ENCODE assay signal across 30 mouse cellular contexts in the genomic region with DNA sequence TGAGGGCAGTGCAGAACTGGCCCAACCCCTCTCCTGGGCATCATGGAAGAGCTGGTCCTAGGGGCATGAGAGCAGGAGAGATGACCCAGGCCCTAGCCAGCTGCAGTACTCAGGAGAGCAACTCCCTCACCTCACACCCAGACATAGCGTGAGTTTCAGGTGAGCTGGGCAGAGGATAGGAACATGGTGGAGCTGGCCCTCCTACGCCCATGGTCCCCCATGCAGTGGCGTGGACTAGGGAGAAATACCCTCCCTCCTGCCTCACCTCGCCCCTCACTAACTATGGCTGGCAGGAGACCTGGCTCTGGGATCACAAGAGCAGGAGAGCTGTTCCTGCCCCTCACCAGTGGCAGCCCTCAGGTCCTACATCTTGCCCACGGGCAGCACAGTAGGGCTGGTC. TPM values are rescaled to one million over a fixed set of nuclear protein-coding genes. Genes with fewer than 3 reads are reported as not detected.
DNase-seq lines count a peak whose midpoint lies in the region; ATAC-seq and TF ChIP-seq lines count a peak whose summit lies in the region.
"Had no signal": no experiment of that assay in that cellular context is flagged by ENCODE, and none has a peak within 500 bp of the region (broad histone marks: within the 10 kb centered on the region; RNA-seq: fewer than 3 reads in every experiment).

No protein-coding gene starts in this region.

- no peak overlapping the region for H3K4me2 ChIP-seq in heart, embryonic 14.5 days (ENCODE audit: low read length)
- H3K4me2 ChIP-seq in hindbrain, postnatal 0 days (ENCODE audit: low read depth, low read length) = no peak overlapping the region
- no peak overlapping the region for H3K4me2 ChIP-seq in hindbrain, embryonic 12.5 days (replicated peaks)
- no peak overlapping the region for H3K4me2 ChIP-seq in limb, embryonic 15.5 days
- no peak overlapping the region for H3K4me2 ChIP-seq in stomach, embryonic 15.5 days
- H3K4me2 ChIP-seq in stomach, postnatal 0 days (replicated peaks; ENCODE audit: low read depth) = no peak overlapping the region
- H3K4me2 ChIP-seq: embryonic facial prominence, embryonic 13.5 days; embryonic facial prominence, embryonic 15.5 days; forebrain, embryonic 12.5 days had no signal

- H3K4me3 ChIP-seq in heart, embryonic 14.5 days (ENCODE audit: control insufficient read depth in 1 of 2, insufficient read depth in 1 of 2, low read depth in 1 of 2, low read length in 2 of 2) = no peak overlapping the region
- H3K4me3 ChIP-seq in heart, adult 2 months = no peak overlapping the region
- no peak overlapping the region for H3K4me3 ChIP-seq in hindbrain, postnatal 0 days (ENCODE audit: low read length)
- H3K4me3 ChIP-seq in hindbrain, embryonic 12.5 days = no peak overlapping the region
- H3K4me3 ChIP-seq in limb, embryonic 15.5 days = no peak overlapping the region
- H3K4me3 ChIP-seq in limb, embryonic 10.5 days = no peak overlapping the region
- H3K4me3 ChIP-seq in stomach, embryonic 15.5 days (replicated peaks) = no peak overlapping the region
- H3K4me3 ChIP-seq in stomach, postnatal 0 days (ENCODE audit: low read depth, low read length) = no peak overlapping the region
- H3K4me3 ChIP-seq: embryonic facial prominence, embryonic 13.5 days; embryonic facial prominence, embryonic 15.5 days; erythroblast, embryonic 14.5 days; forebrain, embryonic 10.5 days; forebrain, embryonic 12.5 days had no signal

- no peak for TF ChIP-seq EP300 in heart, adult 2 months (IDR thresholded peaks at IDR 0.05; ENCODE audit: insufficient read depth, low read depth, low read length)
- no peak for TF ChIP-seq EP300 in stomach, postnatal 0 days (optimal IDR thresholded peaks at IDR 0.05)

- no peaks in the 10 kb centered on the region for H3K27me3 ChIP-seq in heart, embryonic 14.5 days (ENCODE audit: control insufficient read depth, insufficient read depth, low read length)
- no peaks in the 10 kb centered on the region for H3K27me3 ChIP-seq in heart, adult 2 months (ENCODE audit: control insufficient read depth, insufficient read depth, low read length)
- H3K27me3 ChIP-seq in hindbrain, postnatal 0 days (ENCODE audit: insufficient read depth, low read length) = no peaks in the 10 kb centered on the region
- H3K27me3 ChIP-seq in hindbrain, embryonic 12.5 days = no peaks in the 10 kb centered on the region
- no peaks in the 10 kb centered on the region for H3K27me3 ChIP-seq in limb, embryonic 15.5 days
- H3K27me3 ChIP-seq in limb, embryonic 10.5 days (ENCODE audit: low read depth, poor library complexity, severe bottlenecking) = no peaks in the 10 kb centered on the region
- no peaks in the 10 kb centered on the region for H3K27me3 ChIP-seq in stomach, embryonic 15.5 days (replicated peaks)
- no peaks in the 10 kb centered on the region for H3K27me3 ChIP-seq in stomach, postnatal 0 days (ENCODE audit: control insufficient read depth, insufficient read depth, low read length)
- H3K27me3 ChIP-seq: embryonic facial prominence, embryonic 13.5 days; embryonic facial prominence, embryonic 15.5 days; forebrain, embryonic 12.5 days had no signal

- no peak overlapping the region for H3K27ac ChIP-seq in heart, embryonic 14.5 days (replicated peaks in 1 of 2; ENCODE audit: control insufficient read depth in 1 of 2, insufficient read depth in 1 of 2, low read depth in 2 of 2, low read length in 2 of 2)
- no peak overlapping the region for H3K27ac ChIP-seq in heart, adult 2 months
- H3K27ac ChIP-seq in hindbrain, postnatal 0 days = no peak overlapping the region
- H3K27ac ChIP-seq in hindbrain, embryonic 12.5 days = no peak overlapping the region
- no peak overlapping the region for H3K27ac ChIP-seq in limb, embryonic 15.5 days
- H3K27ac ChIP-seq in limb, embryonic 10.5 days = no peak overlapping the region
- H3K27ac ChIP-seq in stomach, embryonic 15.5 days = no peak overlapping the region
- H3K27ac ChIP-seq in stomach, postnatal 0 days (replicated peaks) = no peak overlapping the region
- H3K27ac ChIP-seq: embryonic facial prominence, embryonic 13.5 days; embryonic facial prominence, embryonic 15.5 days; forebrain, embryonic 10.5 days; forebrain, embryonic 12.5 days had no signal

- no peaks in the 10 kb centered on the region for H3K4me1 ChIP-seq in heart, embryonic 14.5 days (ENCODE audit: control insufficient read depth in 2 of 2, insufficient read depth in 2 of 2, low read length in 2 of 2)
- no peaks in the 10 kb centered on the region for H3K4me1 ChIP-seq in heart, adult 2 months (ENCODE audit: control insufficient read depth, insufficient read depth, low read length)
- H3K4me1 ChIP-seq in hindbrain, postnatal 0 days (ENCODE audit: insufficient read depth, low read length) = no peaks in the 10 kb centered on the region
- no peaks in the 10 kb centered on the region for H3K4me1 ChIP-seq in hindbrain, embryonic 12.5 days
- H3K4me1 ChIP-seq in limb, embryonic 15.5 days = no peaks in the 10 kb centered on the region
- H3K4me1 ChIP-seq in limb, embryonic 10.5 days = no peaks in the 10 kb centered on the region
- H3K4me1 ChIP-seq in stomach, embryonic 15.5 days = no peaks in the 10 kb centered on the region
- no peaks in the 10 kb centered on the region for H3K4me1 ChIP-seq in stomach, postnatal 0 days (replicated peaks; ENCODE audit: control insufficient read depth, insufficient read depth)
- H3K4me1 ChIP-seq: embryonic facial prominence, embryonic 13.5 days; embryonic facial prominence, embryonic 15.5 days; forebrain, embryonic 10.5 days; forebrain, embryonic 12.5 days had no signal

- TF ChIP-seq CTCF in heart, adult 2 months (IDR thresholded peaks at IDR 0.05) = no peak
- TF ChIP-seq CTCF in hindbrain, postnatal 0 days (IDR thresholded peaks at IDR 0.05; ENCODE audit: low read depth) = no peak
- no peak for TF ChIP-seq CTCF in stomach, postnatal 0 days (IDR thresholded peaks at IDR 0.05; ENCODE audit: low read depth)

- no peaks in the 10 kb centered on the region for H3K79me2 ChIP-seq in heart, adult 2 months (replicated peaks; ENCODE audit: control insufficient read depth, insufficient read depth, low read length)

- no peak for TF ChIP-seq POLR2A in heart, adult 2 months (IDR thresholded peaks at IDR 0.05; ENCODE audit: insufficient read depth, low read depth, low read length)

- H3K36me3 ChIP-seq in heart, embryonic 14.5 days (ENCODE audit: control insufficient read depth, insufficient read depth, low read length) = no peaks in the 10 kb centered on the region
- H3K36me3 ChIP-seq in heart, adult 2 months (ENCODE audit: control insufficient read depth, insufficient read depth, low read length) = no peaks in the 10 kb centered on the region
- no peaks in the 10 kb centered on the region for H3K36me3 ChIP-seq in hindbrain, postnatal 0 days (ENCODE audit: insufficient read depth, low read length)
- no peaks in the 10 kb centered on the region for H3K36me3 ChIP-seq in hindbrain, embryonic 12.5 days
- no peaks in the 10 kb centered on the region for H3K36me3 ChIP-seq in limb, embryonic 15.5 days
- H3K36me3 ChIP-seq in limb, embryonic 10.5 days = no peaks in the 10 kb centered on the region
- no peaks in the 10 kb centered on the region for H3K36me3 ChIP-seq in stomach, embryonic 15.5 days
- H3K36me3 ChIP-seq in stomach, postnatal 0 days (ENCODE audit: control insufficient read depth, insufficient read depth, low read length) = no peaks in the 10 kb centered on the region
- H3K36me3 ChIP-seq: embryonic facial prominence, embryonic 13.5 days; embryonic facial prominence, embryonic 15.5 days; forebrain, embryonic 10.5 days; forebrain, embryonic 12.5 days had no signal

- intact Hi-C loops in heart, adult 2 months (cut with DNase I) = no loop called here

- 0 out of 2 replicates have a peak, but pooled peaks have one; percentile 26 for ATAC-seq in heart, embryonic 14.5 days (ENCODE audit: insufficient number of reproducible peaks, insufficient read depth, low FRiP score, low read depth)
- peak; percentile 27; the same call in 1 of the 2 replicates for ATAC-seq in hindbrain, postnatal 0 days
- no peak for ATAC-seq in hindbrain, embryonic 12.5 days (ENCODE audit: low FRiP score)
- peak; percentile 52; the same call in 1 of the 2 replicates for ATAC-seq in limb, embryonic 15.5 days (ENCODE audit: insufficient number of reproducible peaks, low FRiP score, low TSS enrichment, low read depth)
- 0 out of 2 replicates have a peak, but pooled peaks have one; percentile 43 for ATAC-seq in stomach, embryonic 15.5 days (ENCODE audit: insufficient read depth, low FRiP score, low read depth)
- ATAC-seq in stomach, postnatal 0 days (ENCODE audit: low FRiP score, low TSS enrichment) = no peak
- ATAC-seq: forebrain, embryonic 14.5 days; forebrain, embryonic 16.5 days had no signal

- WGBS in heart, embryonic 14.5 days = 71% methylated on average over 5 of the region's 5 CpGs
- 87% methylated on average over 5 of the region's 5 CpGs for WGBS in heart, adult 2 months
- WGBS in hindbrain, postnatal 0 days = 96% methylated on average over 5 of the region's 5 CpGs
- WGBS in hindbrain, embryonic 12.5 days = 83% methylated on average over 5 of the region's 5 CpGs
- WGBS in limb, embryonic 15.5 days = 92% methylated on average over 5 of the region's 5 CpGs
- WGBS in limb, embryonic 10.5 days = 86% methylated on average over 5 of the region's 5 CpGs
- 82% methylated on average over 5 of the region's 5 CpGs for WGBS in stomach, embryonic 15.5 days
- 91% methylated on average over 4 of the region's 5 CpGs for WGBS in stomach, postnatal 0 days

- no peaks in the 10 kb centered on the region for H3K9me3 ChIP-seq in heart, embryonic 14.5 days (ENCODE audit: control insufficient read depth, low read length)
- no peaks in the 10 kb centered on the region for H3K9me3 ChIP-seq in hindbrain, postnatal 0 days (ENCODE audit: low read length)
- H3K9me3 ChIP-seq in hindbrain, embryonic 12.5 days (replicated peaks) = no peaks in the 10 kb centered on the region
- H3K9me3 ChIP-seq in limb, embryonic 15.5 days = no peaks in the 10 kb centered on the region
- H3K9me3 ChIP-seq in limb, embryonic 10.5 days (replicated peaks) = no peaks in the 10 kb centered on the region
- H3K9me3 ChIP-seq in stomach, embryonic 15.5 days = no peaks in the 10 kb centered on the region
- no peaks in the 10 kb centered on the region for H3K9me3 ChIP-seq in stomach, postnatal 0 days (ENCODE audit: control insufficient read depth, low read length)
- H3K9me3 ChIP-seq: embryonic facial prominence, embryonic 13.5 days; embryonic facial prominence, embryonic 15.5 days; forebrain, embryonic 10.5 days; forebrain, embryonic 12.5 days had no signal

- no peak for DNase-seq in heart, adult 2 months
- DNase-seq in hindbrain, postnatal 0 days (ENCODE audit: low spot score) = no peak
- DNase-seq in limb, embryonic 10.5 days (ENCODE audit: low spot score) = no peak
- DNase-seq in stomach, postnatal 0 days (ENCODE audit: low spot score) = no peak
- DNase-seq: adrenal gland, adult 2 months; adrenal gland, postnatal 10 days; adrenal gland, postnatal 25 days; cerebellum, adult 11 months; cerebellum, adult 18-20 months; cerebellum, adult 8-10 months; cerebellum, adult 9-11 months; cerebellum, postnatal 14 days; cerebellum, postnatal 36 days; embryo, embryonic 11 days had no signal

- no peak overlapping the region for H3K9ac ChIP-seq in heart, embryonic 14.5 days (ENCODE audit: low read length)
- H3K9ac ChIP-seq in heart, adult 2 months (ENCODE audit: low read depth, low read length) = no peak overlapping the region
- no peak overlapping the region for H3K9ac ChIP-seq in hindbrain, postnatal 0 days (replicated peaks; ENCODE audit: low read length)
- H3K9ac ChIP-seq in hindbrain, embryonic 12.5 days = no peak overlapping the region
- no peak overlapping the region for H3K9ac ChIP-seq in limb, embryonic 15.5 days
- no peak overlapping the region for H3K9ac ChIP-seq in stomach, embryonic 15.5 days
- no peak overlapping the region for H3K9ac ChIP-seq in stomach, postnatal 0 days (ENCODE audit: low read length)
- H3K9ac ChIP-seq: embryonic facial prominence, embryonic 13.5 days; embryonic facial prominence, embryonic 15.5 days; forebrain, embryonic 12.5 days had no signal

RNA-seq across cellular contexts. Expression of gene 1700028P14Rik, which starts 8.8 kb away (rescaled TPM):
- not detected in 2 replicates for polyA plus RNA-seq in heart, embryonic 14.5 days (2014; fragmentation: Nextera tagmentation; extraction: Ambion mirVana)
- total RNA-seq in heart, adult 2 months (2021) = not detected
- 0.18 TPM in 1 of 2 replicates, not detected in the other for polyA plus RNA-seq in heart, adult 2 months (2012; rRNA removed)
- total RNA-seq in hindbrain, postnatal 0 days (2014; rRNA removed) = 2.5 and 6.2 TPM in 2 replicates
- 3.0 and 3.4 TPM in 2 replicates for polyA plus RNA-seq in hindbrain, postnatal 0 days (2015; fragmentation: Nextera tagmentation; extraction: Ambion mirVana)
- polyA plus RNA-seq in hindbrain, embryonic 12.5 days (2016; fragmentation: Nextera tagmentation; extraction: Ambion mirVana) = 1.7 TPM in 2 replicates
- 0.23 and 0.27 TPM in 2 replicates for polyA plus RNA-seq in limb, embryonic 15.5 days (2015; fragmentation: Nextera tagmentation; extraction: Ambion mirVana)
- not detected in 2 replicates for polyA plus RNA-seq in limb, embryonic 10.5 days (2016; fragmentation: Nextera tagmentation; extraction: Ambion mirVana)
- polyA plus RNA-seq in stomach, embryonic 15.5 days (2015; fragmentation: Nextera tagmentation; extraction: Ambion mirVana) = not detected in 2 replicates
- not detected in 2 replicates for polyA plus RNA-seq in stomach, postnatal 0 days (2015; fragmentation: Nextera tagmentation; extraction: Ambion mirVana)
- total RNA-seq: adrenal gland, adult 2 months; adrenal gland, postnatal 10 days; adrenal gland, postnatal 4 days; common myeloid progenitor, adult 5-6 weeks; ES-E14; MEL had no signal
- polyA plus RNA-seq: adrenal gland, adult 2 months; C2C12; embryonic facial prominence, embryonic 13.5 days; erythroblast, embryonic 14.5 days had no signal

RNA-seq across cellular contexts. Expression of gene Ptar1, which starts 43.4 kb away (rescaled TPM):
- 6.7 and 7.7 TPM in 2 replicates for polyA plus RNA-seq in heart, embryonic 14.5 days (2014; fragmentation: Nextera tagmentation; extraction: Ambion mirVana)
- 10 to 100 TPM; 22.0 to 23.4 TPM for total RNA-seq in heart, adult 2 months (2021)
- 3.5 and 7.4 TPM in 2 replicates for polyA plus RNA-seq in heart, adult 2 months (2012; rRNA removed)
- total RNA-seq in hindbrain, postnatal 0 days (2014; rRNA removed) = 17.0 and 28.0 TPM in 2 replicates
- polyA plus RNA-seq in hindbrain, postnatal 0 days (2015; fragmentation: Nextera tagmentation; extraction: Ambion mirVana) = 4.8 and 5.2 TPM in 2 replicates
- polyA plus RNA-seq in hindbrain, embryonic 12.5 days (2016; fragmentation: Nextera tagmentation; extraction: Ambion mirVana) = 7.2 and 8.0 TPM in 2 replicates
- 5.8 and 8.5 TPM in 2 replicates for polyA plus RNA-seq in limb, embryonic 15.5 days (2015; fragmentation: Nextera tagmentation; extraction: Ambion mirVana)
- polyA plus RNA-seq in limb, embryonic 10.5 days (2016; fragmentation: Nextera tagmentation; extraction: Ambion mirVana) = 5.0 and 6.2 TPM in 2 replicates
- 3.8 and 4.3 TPM in 2 replicates for polyA plus RNA-seq in stomach, embryonic 15.5 days (2015; fragmentation: Nextera tagmentation; extraction: Ambion mirVana)
- polyA plus RNA-seq in stomach, postnatal 0 days (2015; fragmentation: Nextera tagmentation; extraction: Ambion mirVana) = 2.7 and 3.4 TPM in 2 replicates

Comparison
In these comparisons a context has a peak if more than half of its experiments do, and no peak if none do; other contexts are left out.
1. ATAC-seq: peak in heart, embryonic 14.5 days (single experiment), hindbrain, postnatal 0 days (single experiment), limb, embryonic 15.5 days (single experiment) and stomach, embryonic 15.5 days (single experiment); none in hindbrain, embryonic 12.5 days (single experiment) and stomach, postnatal 0 days (single experiment).